Mouse (Mus musculus) G1E (cell line): ENCODE measurements around the gene Pde4d. TPM values are rescaled to one million over a fixed set of nuclear protein-coding genes. Genes with fewer than 3 reads are reported as not detected.

ENCODE experiments used
- ATAC-seq: 2 replicates; pipeline ENCODE4 v1.8.0; 2016; ENCODE audit warnings: mild to moderate bottlenecking; ENCODE audit not compliant: insufficient number of reproducible peaks, poor library complexity, low FRiP score, severe bottlenecking; ENCODE audit errors: extremely low read depth
- DNase-seq: peaks from one replicate; pipeline ENCODE4 v3.0.0; 2012; ENCODE audit warnings: low spot score
- H3K27me3 ChIP-seq: 2 replicates; pipeline ENCODE4 v1.6.1; 2012; ENCODE audit warnings: mild to moderate bottlenecking, low read length, inconsistent platforms; ENCODE audit not compliant: insufficient read depth
- H3K36me3 ChIP-seq: replicated peaks from 2 replicates; pipeline ENCODE3; 2012; ENCODE audit warnings: mild to moderate bottlenecking, inconsistent platforms
- H3K4me1 ChIP-seq: 2 replicates; pipeline ENCODE4 v1.6.1; 2012; ENCODE audit warnings: low read depth, low read length, inconsistent platforms, mixed read lengths; ENCODE audit not compliant: insufficient read depth
- H3K4me3 ChIP-seq: 2 replicates; pipeline ENCODE4 v1.5.1; 2012; ENCODE audit warnings: low read depth, mild to moderate bottlenecking, inconsistent platforms, low read length, moderate library complexity, mixed read lengths
- H3K9me3 ChIP-seq: replicated peaks from 2 replicates; pipeline ENCODE4 v1.6.1; 2012; ENCODE audit warnings: inconsistent platforms
- CTCF ChIP-seq: IDR thresholded peaks from 2 replicates; pipeline ENCODE4 v1.5.1; 2012; ENCODE audit warnings: low read depth, low read length, inconsistent platforms, mixed read lengths
- GATA1 ChIP-seq: IDR thresholded peaks from 2 replicates; pipeline ENCODE4 v1.6.1; 2012; ENCODE audit warnings: borderline replicate concordance, low read length, inconsistent platforms, mixed read lengths
- GATA2 ChIP-seq: IDR thresholded peaks from 2 replicates; pipeline ENCODE4 v1.6.1; 2012; ENCODE audit warnings: low read depth, low read length, inconsistent platforms, borderline replicate concordance
- POLR2AphosphoS5 ChIP-seq: IDR thresholded peaks from 2 replicates; pipeline ENCODE4 v1.6.1; 2012; ENCODE audit warnings: low read depth, low read length, inconsistent platforms; ENCODE audit not compliant: insufficient replicate concordance
- TAL1 ChIP-seq: conservative IDR thresholded peaks from 2 replicates; pipeline ENCODE4 v1.6.1; 2012; ENCODE audit warnings: low read depth, low read length, inconsistent platforms, mixed read lengths
- polyA plus RNA-seq: library from polyadenylated mRNA; stranded (reverse); fragments of >175 nt; gene quantifications from 2 replicates; pipeline ENCODE4 v1.2.3, GENCODE M21; 2012
- total RNA-seq, 2 experiments: library from RNA; stranded (forward) in 1 of 2; stranded (reverse) in 1 of 2; fragments of 200-1000 nt in 1 of 2; fragments of >200 nt in 1 of 2; fragmentation: Nextera tagmentation in 1 of 2; gene quantifications; 2 replicates each; pipeline ENCODE4 v1.2.3; 2014 to 2017

The Pde4d gene
- total and polyA plus RNA-seq, 3 experiments: 8.2 to 124 (median 22.6) TPM

GRCm38 (mm10) chr13:109519485-109519884, 1069.7 kb downstream of the Pde4d start:
- no peak for DNase-seq
- Histone ChIP-seq H3K9me3 (peaks cover 2% of the 10 kb centered on the region; the same call in 1 of the 2 replicates), H3K4me3 (no peak overlapping the region), H3K4me1 (no peaks in the 10 kb centered on the region), H3K27me3 (peaks cover 1% of the 10 kb centered on the region), H3K36me3 (no peaks in the 10 kb centered on the region)
- no peak for TF ChIP-seq CTCF
- no peak for TF ChIP-seq GATA2
- TF ChIP-seq TAL1: no peak
- TF ChIP-seq POLR2AphosphoS5: no peak
- TF ChIP-seq GATA1: no peak
- no peak for ATAC-seq

GRCm38 (mm10) chr13:109519966-109520646, 1070.4 kb downstream of the Pde4d start:
- TF ChIP-seq CTCF (no peak), GATA2 (no peak)

GRCm38 (mm10) chr13:109533838-109534523, 1084.2 kb downstream of the Pde4d start:
- H3K27me3 ChIP-seq: peaks cover 7% of the 10 kb centered on the region
- ATAC-seq (no peak), DNase-seq (no peak)
- H3K36me3 ChIP-seq: no peaks in the 10 kb centered on the region
- H3K4me3 ChIP-seq: no peak overlapping the region
- H3K4me1 ChIP-seq: no peaks in the 10 kb centered on the region
- H3K9me3 ChIP-seq: no peaks in the 10 kb centered on the region
- TF ChIP-seq POLR2AphosphoS5 (no peak), GATA2 (no peak), CTCF (no peak)

More at GRCm38 (mm10) chr13:109519966-109520646, 1070.4 kb downstream of the Pde4d start:
- no peaks in the 10 kb centered on the region for H3K4me1 ChIP-seq
- DNase-seq (no peak), ATAC-seq (no peak)
- no peaks in the 10 kb centered on the region for H3K36me3 ChIP-seq
- no peak overlapping the region for H3K4me3 ChIP-seq
- H3K9me3 ChIP-seq: no peaks in the 10 kb centered on the region
- H3K27me3 ChIP-seq: no peaks in the 10 kb centered on the region; the same call in 1 of the 2 replicates

GRCm38 (mm10) chr13:109534709-109535284, 1085.0 kb downstream of the Pde4d start:
- Histone ChIP-seq H3K27me3 (peaks cover 12% of the 10 kb centered on the region), H3K36me3 (no peaks in the 10 kb centered on the region), H3K4me1 (no peaks in the 10 kb centered on the region), H3K4me3 (no peak overlapping the region), H3K9me3 (no peaks in the 10 kb centered on the region)
- ATAC-seq (no peak), DNase-seq (no peak)
- TF ChIP-seq POLR2AphosphoS5: no peak
- no peak for TF ChIP-seq TAL1
- no peak for TF ChIP-seq GATA2
- no peak for TF ChIP-seq GATA1
- TF ChIP-seq CTCF: no peak

- Histone ChIP-seq H3K36me3 (no peaks in the 10 kb centered on the region), H3K27me3 (peaks cover 18% of the 10 kb centered on the region), H3K9me3 (no peaks in the 10 kb centered on the region), H3K4me1 (no peaks in the 10 kb centered on the region), H3K4me3 (no peak overlapping the region)
- ATAC-seq (no peak), DNase-seq (no peak)
- no peak for TF ChIP-seq POLR2AphosphoS5
- no peak for TF ChIP-seq GATA2
- TF ChIP-seq TAL1: no peak
- no peak for TF ChIP-seq GATA1
- no peak for TF ChIP-seq CTCF
Observed at GRCm38 (mm10) chr13:109536636-109537035, 1086.9 kb downstream of the Pde4d start.

- H3K36me3 ChIP-seq: no peaks in the 10 kb centered on the region
- H3K9me3 ChIP-seq: no peaks in the 10 kb centered on the region
- no peak for DNase-seq
- H3K4me3 ChIP-seq: no peak overlapping the region
- peaks cover 18% of the 10 kb centered on the region for H3K27me3 ChIP-seq
- no peak for ATAC-seq
- TF ChIP-seq TAL1 (no peak), GATA1 (no peak), CTCF (no peak), GATA2 (no peak), POLR2AphosphoS5 (no peak)
- no peaks in the 10 kb centered on the region for H3K4me1 ChIP-seq
Observed at GRCm38 (mm10) chr13:109539371-109539770, 1089.6 kb downstream of the Pde4d start.
